Mouse (Mus musculus): ENCODE data around the gene Fzd1.

Fzd1 gene

GRCm38 (mm10) chr5:4742722-4743121 lies 15.1 kb downstream of the Fzd1 start:
- no peak for DNase-seq

- no peak for DNase-seq
Measured at GRCm38 (mm10) chr5:4737013-4737412, 20.8 kb downstream of the Fzd1 start.

- DNase-seq = no peak
Measured at GRCm38 (mm10) chr5:4735461-4735860, 22.4 kb downstream of the Fzd1 start.

GRCm38 (mm10) chr5:4733239-4733638 lies 24.6 kb downstream of the Fzd1 start:
- DNase-seq = no peak

- DNase-seq = no peak
Measured at GRCm38 (mm10) chr5:4732241-4733229, 25.3 kb downstream of the Fzd1 start.

GRCm38 (mm10) chr5:4731743-4732215 lies 26.1 kb downstream of the Fzd1 start:
- no peak for DNase-seq

- DNase-seq = no peak
Measured at GRCm38 (mm10) chr5:4731064-4731463, 26.8 kb downstream of the Fzd1 start.

All from cerebellum, adult 11-12 months (tissue).